Mouse (Mus musculus) testis, adult 2 months (tissue): ENCODE results near the gene Tmem25.

ENCODE experiments used
- CTCF ChIP-seq: fragments of 200-500 bp; IDR thresholded peaks from 2 replicates; pipeline ENCODE4 v1.5.1; 2012; ENCODE audit warnings: low read depth, mild to moderate bottlenecking, inconsistent platforms, low read length, moderate library complexity; ENCODE audit not compliant: control insufficient read depth, insufficient read depth, insufficient replicate concordance
- POLR2A ChIP-seq: fragments of 200-500 bp; IDR thresholded peaks from 2 replicates; pipeline ENCODE4 v1.6.1; 2012; ENCODE audit warnings: low read depth, mild to moderate bottlenecking, inconsistent platforms, low read length, moderate library complexity; ENCODE audit not compliant: control insufficient read depth

DNA sequence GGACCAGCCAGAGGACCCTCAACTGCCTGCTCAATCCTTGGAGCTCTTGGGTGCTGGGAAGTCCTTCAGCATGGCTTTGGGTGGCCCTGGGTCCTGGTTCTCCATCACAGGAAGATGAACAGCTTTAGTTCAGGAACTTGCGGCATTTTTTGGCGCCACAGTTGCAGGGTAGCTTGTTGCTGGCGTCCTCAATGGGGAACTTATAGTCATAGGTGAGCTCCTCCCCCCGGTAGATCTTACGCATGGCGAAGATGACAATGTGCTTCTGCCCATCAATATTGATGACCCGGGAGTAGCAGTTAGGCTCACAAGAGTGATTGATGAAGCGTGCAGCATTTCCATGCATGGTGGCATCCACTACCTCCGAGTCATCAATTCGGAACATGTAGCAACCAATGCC lies 8.7 kb upstream of the Tmem25 start:
- no peak for TF ChIP-seq CTCF
- no peak for TF ChIP-seq POLR2A
